Mouse (Mus musculus) forebrain, embryonic 11.5 days (tissue): Measurements from ENCODE around the gene Ugt1a9. TPM values are rescaled to one million over a fixed set of nuclear protein-coding genes. Genes with fewer than 3 reads are reported as not detected.

Experiments
- polyA plus RNA-seq: library from polyadenylated mRNA; unstranded; fragments of >200 nt; fragmentation: Nextera tagmentation; extraction: Ambion mirVana; gene quantifications from 2 replicates; pipeline ENCODE4 v1.2.1, GENCODE M21; 2014

Ugt1a9 gene
- polyA plus RNA-seq, 1 experiment from 2014 or later: not detected

Other genes with a start within 250 kb of the Ugt1a9 start
- 45.7 and 46.3 TPM in 2 replicates for gene Dgkd, start 217.5 kb upstream of the Ugt1a9 start, polyA plus RNA-seq
- gene Usp40, start 62.2 kb upstream of the Ugt1a9 start, polyA plus RNA-seq: 34.3 and 37.9 TPM in 2 replicates
- gene Ugt1a10, start 15.4 kb upstream of the Ugt1a9 start, polyA plus RNA-seq: not detected in 2 replicates
- not detected in 2 replicates for gene Ugt1a8, start 17.0 kb downstream of the Ugt1a9 start, polyA plus RNA-seq
- gene Ugt1a7c, start 24.3 kb downstream of the Ugt1a9 start, polyA plus RNA-seq: 0.44 and 0.72 TPM in 2 replicates
- gene Ugt1a6b, start 32.5 kb downstream of the Ugt1a9 start, polyA plus RNA-seq: not detected in 2 replicates
- 0.35 and 0.37 TPM in 2 replicates for gene Ugt1a6a, start 64.0 kb downstream of the Ugt1a9 start, polyA plus RNA-seq
- gene Ugt1a5, start 95.2 kb downstream of the Ugt1a9 start, polyA plus RNA-seq: not detected in 2 replicates
- gene Ugt1a2, start 129.8 kb downstream of the Ugt1a9 start, polyA plus RNA-seq: 0.20 TPM in 1 of 2 replicates, not detected in the other
- 11.5 and 12.5 TPM in 2 replicates for gene Dnajb3, start 135.0 kb downstream of the Ugt1a9 start, polyA plus RNA-seq
- gene Ugt1a1, start 141.2 kb downstream of the Ugt1a9 start, polyA plus RNA-seq: not detected in 2 replicates
- 2.5 and 3.0 TPM in 2 replicates for gene Mroh2a, start 156.2 kb downstream of the Ugt1a9 start, polyA plus RNA-seq
- gene Hjurp, start 206.8 kb downstream of the Ugt1a9 start, polyA plus RNA-seq: 221 and 223 TPM in 2 replicates
- gene Trpm8, start 206.9 kb downstream of the Ugt1a9 start, polyA plus RNA-seq: not detected in 2 replicates